Mouse (Mus musculus) kidney, postnatal 25 days (tissue): ENCODE results near the gene Fut2.
A peak's percentile ranks its signal among the peaks of the same experiment; 100 is the strongest.

ENCODE experiments used
- DNase-seq, 2 experiments: peaks; one replicate each; pipeline ENCODE4 v3.0.0; 2021; ENCODE audit warnings: mixed read lengths in 2 of 2

Gene Fut2

DNA sequence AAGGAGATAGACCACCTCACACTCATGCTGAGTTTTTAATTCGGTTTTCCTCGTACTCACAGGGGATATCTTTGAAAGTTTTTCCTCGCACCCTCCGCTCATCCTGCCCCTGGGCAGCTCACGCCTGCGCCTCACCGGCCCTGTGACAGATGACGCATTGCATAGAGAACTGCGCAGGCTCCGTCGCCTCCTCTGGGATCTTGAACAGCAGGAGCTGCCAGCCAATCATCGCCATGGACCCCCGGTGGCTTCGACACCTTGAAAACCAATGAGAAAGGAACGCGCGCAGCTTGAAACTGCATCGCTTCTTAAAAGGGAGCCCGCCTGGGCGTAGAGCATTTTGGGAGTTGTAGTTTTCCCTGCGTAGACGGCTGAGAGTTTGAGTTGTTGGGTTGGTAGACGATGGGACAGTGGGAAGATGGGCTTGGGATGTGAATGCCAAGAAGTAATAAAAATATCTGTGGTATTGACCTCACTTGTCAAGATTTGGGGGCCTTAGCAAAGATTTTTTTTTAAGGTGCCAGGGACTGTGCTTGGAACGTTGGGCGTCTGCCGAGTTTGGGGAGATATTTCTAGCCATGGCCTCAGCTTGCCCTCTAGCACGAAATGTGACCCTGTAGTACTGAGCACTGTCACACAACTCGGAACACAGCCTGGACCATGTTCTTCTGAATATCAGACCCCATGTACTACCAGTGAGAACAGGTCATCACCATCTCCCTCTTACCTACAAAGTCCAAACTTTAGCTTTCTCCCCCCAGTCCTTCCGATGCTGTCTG lies 27.4 kb downstream of the Fut2 start:
- DNase-seq, result peak; percentile 93 to 97

DNA sequence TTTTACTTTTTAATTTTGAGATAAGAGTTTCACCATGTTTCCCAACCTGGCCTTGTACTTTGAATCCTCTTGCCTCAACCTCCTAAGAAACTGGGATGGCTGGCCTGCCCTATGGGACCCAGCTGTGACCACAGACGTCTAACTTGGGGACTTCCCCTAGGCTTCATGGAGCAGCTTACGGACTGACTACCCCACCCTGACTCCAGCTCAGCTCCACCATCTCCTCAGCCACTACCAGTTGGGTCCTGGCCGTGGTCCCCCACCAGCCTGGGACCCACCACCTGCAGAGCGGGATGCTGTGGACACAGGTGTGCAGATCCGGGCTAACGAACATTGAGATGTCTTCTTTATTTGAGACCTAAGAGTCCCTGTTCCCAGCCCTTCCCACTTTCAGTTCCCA lies 28.5 kb downstream of the Fut2 start:
- DNase-seq, result no peak

DNA sequence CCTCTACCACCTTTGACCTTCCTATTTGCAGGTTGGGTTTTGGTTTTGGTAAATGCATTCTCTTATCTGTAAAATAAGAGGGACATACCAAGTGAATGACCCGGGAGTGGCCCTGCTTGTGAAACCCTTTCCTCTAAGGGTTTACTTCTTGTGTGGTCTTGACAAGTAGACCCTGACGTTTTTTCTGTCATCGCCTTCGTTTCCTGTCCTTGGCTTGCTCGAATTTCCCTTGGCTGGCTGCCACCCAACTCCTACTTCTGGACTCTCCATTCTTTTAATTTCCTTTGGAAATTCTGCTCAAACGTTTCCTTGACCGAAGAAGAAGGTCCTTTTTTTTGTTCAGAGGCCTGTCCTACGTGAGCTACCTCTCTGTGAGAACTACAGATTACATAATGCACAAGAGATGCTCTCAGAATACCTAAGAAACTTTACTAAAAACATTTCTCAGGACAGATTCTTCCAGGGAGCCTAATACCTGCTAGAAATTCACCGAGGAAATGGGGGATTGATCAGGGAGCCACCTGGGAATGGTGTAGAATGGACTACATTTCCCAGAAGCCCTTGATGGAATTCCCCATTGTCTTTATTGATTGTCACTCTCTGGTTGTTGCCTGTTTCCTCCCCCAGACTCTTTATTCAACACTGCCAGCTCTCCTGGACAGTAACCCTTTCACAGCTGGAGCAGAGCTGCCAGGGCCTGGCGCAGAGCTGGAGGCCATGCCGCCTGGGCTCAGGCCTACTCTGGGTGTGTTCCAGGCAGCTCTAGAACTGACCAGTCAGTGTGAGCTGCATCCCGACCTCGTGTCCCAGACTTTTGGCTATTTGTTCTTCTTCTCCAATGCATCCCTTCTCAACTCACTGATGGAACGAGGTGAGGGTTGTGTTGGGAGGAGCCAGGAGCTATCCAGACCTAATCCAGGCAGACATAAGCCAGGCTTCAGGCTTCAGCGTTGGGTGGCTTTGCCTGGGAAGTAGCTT lies 30.2 kb downstream of the Fut2 start:
- DNase-seq, result peak; percentile 74 to 82

DNA sequence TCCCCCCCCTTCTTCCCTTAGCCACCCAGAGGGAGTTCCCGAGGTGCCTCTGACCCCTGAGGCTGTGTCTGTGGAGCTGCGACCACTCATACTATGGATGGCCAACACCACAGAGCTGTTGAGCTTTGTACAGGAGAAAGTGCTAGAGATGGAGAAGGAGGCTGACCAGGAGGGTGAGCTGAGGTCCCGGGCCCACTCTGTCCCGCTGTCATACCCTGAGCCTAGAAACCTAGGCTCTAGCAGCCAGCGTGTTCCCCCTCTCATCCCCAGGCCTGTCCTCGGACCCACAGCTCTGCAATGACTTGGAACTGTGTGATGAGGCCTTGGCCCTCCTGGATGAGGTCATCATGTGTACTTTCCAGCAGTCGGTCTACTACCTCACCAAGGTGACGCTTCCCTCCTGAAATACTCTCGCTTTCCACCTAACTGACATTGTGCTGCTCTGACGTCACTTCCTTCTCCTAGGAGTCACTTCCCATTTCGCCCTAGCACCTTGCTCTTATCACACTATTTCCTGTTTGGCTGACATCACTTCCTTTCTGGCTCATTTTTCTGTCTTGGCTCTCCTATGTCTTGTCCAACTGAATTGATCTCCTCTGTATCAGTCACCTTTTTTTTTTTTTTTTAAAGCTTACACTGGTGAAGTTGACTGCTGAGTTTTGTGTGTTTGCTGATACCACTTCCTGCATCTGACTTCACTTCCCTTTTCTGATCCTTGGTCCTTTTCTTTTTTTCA lies 31.1 kb downstream of the Fut2 start:
- DNase-seq, result no peak

DNA sequence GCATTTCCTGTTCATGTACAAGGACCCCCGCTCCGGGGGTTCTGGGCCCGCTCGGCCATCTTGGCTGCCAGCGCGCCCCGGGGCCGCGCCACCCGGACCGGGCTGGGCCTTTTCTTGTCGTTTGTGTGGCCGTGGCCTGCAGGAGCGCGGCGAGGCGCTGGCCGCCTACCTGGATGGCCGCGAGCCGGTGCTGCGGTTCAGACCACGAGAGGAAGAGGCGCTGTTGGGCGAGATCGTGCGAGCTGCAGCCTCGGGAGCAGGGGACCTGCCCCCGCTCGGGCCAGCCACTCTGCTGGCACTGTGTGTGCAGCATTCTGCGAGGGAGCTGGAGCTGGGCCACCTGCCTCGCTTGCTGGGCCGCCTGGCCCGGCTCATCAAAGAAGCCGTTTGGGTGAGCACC lies 33.7 kb downstream of the Fut2 start:
- peak; percentile 43 to 61 for DNase-seq

DNA sequence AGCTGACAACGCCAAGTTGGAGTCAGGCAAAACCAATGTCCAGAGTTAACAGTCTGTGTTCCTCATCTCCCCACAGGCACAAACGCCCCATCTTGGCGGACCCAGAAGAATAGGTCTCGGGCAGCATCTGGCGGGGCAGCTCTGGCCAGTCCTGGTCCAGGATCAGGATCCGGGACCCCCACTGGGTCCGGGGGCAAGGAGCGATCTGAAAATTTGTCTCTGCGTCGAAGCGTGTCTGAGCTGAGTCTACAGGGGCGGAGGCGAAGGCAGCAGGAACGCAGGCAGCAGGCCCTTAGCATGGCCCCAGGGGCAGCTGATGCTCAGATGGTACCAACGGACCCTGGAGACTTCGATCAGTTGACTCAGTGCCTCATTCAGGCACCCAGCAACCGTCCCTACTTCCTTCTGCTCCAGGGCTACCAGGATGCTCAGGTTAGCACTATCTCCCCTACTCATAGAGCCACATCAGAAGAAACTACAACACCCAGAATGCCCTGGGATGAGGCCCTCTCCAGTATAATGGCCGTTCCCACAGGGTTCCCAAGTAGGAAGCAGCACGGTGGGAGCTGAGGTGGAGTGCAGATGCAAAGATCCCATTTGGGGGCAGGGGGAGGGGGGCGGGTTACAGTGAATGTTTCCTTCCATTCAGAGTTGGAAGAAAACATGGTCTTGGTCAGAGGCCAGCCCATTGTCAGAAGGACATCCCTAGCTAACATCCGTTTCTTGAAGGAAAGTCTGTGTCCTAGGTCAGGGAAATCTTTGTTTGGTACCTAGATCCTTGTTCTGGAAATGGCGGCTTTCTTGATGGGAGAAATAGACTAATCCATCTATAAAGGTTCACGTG lies 35.9 kb downstream of the Fut2 start:
- peak in 1 of 2 experiments; percentile 49 for DNase-seq

DNA sequence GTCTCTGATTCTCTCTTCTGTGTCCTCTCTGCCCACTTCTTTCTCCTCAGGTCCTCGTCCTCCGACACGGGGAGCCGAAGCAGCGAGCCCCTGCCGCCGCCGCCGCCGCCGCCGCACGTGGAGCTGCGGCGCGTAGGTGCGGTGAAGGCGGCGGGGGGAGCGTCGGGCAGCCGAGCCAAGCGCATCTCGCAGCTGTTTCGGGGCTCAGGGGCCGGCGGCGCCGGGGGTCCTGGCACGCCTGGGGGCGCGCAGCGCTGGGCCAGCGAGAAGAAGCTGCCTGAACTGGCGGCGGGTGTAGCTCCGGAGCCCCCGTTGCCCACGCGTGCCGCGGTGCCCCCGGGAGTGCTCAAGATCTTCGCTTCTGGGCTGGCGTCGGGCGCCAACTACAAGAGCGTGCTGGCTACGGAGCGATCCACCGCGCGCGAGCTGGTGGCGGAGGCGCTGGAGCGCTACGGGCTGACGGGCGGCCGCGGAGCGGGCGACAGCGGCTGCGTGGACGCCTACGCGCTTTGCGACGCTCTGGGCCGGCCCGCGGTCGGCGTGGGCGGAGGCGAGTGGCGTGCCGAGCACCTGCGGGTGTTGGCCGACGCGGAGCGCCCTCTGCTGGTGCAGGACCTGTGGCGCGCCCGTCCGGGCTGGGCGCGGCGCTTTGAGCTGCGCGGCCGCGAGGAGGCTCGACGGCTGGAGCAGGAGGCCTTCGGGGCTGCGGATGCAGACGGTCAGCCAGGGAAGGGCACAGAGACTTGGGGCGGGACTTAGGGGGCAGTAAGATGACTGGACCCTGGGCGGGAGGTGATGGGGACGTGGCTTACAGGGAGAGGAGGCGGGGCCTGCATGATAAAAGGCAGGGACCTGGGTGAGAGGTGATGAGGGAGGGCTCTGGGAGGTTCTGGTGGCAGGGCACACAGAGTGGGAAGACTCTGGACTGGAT lies 37.6 kb downstream of the Fut2 start:
- DNase-seq, result peak; percentile 92 to 93

DNA sequence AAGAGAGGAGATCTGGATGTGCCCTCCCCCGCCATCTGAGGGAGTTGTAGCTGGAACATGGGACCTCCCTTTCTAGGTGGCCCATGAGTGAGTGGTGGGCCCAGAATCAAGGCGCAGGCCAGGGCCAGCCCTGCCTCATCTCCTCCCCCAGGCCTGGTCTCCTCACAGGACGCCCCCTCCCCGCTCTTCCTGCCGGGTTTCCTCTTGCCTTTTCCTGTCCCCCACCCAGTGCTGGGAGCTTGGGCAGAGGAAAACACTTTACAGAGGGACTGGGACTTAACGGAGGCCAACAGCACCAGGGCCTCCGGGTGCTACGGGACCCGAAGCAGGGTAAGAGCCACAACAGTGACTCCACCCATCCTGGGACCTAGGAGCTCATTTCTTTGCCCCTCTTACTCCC lies 38.9 kb downstream of the Fut2 start, which contains the start of gene Rasip1:
Gene Rasip1 (plus strand): TSS at position 228 of the 400 bp plus-strand sequence.
- peak; percentile 66 to 88 for DNase-seq

DNA sequence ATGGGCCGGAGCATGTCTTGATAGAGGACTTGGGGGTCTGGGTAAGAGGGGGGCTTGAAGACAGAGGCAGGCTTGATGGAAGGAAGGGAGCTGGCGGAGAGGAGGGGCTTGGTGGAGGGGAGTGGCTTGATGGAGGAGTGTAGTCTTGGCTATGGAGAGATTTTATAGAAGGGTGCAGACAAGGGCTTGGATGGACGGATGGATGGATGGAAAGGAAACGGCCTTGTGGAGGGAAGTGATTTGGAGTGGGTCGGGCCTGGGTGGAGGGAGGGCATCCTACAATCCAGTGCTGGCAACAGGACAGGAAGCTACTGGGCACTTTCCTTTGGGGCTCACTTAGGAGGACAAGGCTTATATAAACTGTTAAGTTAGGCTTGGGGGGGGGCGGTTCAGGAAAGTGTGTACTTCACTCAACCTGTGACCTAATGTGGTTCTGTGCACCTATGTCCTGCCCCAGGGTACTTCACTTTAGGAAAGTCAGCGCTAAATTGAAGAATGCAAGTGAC lies 39.6 kb downstream of the Fut2 start:
- peak in 1 of 2 experiments; percentile 40 for DNase-seq

DNA sequence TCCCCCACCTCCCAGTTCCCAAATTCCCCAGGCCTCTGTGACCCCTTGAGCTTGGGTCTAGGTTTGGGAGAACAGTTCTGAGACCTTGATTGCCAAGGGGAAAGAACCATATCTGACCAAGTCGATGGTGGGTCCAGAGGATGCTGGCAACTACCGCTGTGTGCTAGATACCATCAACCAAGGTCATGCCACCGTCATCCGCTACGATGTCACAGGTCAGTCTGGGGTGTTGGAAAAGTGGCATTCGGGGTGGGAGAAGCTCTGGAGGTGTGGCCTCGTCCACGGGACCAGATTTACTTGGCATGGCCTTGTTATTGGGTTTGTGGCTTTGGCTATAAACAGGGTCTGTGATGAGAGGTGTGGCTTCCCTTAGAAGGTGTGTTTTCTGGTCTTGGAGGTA lies 40.7 kb downstream of the Fut2 start:
- no peak for DNase-seq

DNA sequence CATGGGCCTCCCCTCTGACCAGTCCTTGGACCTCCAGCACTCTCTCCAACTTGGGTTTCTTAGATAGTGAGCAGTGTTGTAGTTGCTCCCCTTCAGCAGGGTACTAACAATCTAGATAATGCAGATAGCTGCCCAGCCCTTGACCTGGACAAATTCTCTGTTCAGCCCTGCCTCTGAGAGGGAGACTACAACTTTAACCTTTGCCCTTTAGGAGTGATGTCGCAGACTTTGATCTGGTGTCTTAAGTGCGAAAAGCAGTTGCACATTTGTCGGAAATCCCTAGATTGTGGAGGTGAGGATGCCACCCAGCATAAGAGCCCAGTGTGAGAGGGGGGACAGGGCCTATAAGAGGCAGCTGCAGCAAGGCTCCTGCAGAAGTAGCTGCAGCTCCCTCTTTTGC lies 41.5 kb downstream of the Fut2 start:
- DNase-seq, result peak in 1 of 2 experiments; percentile 30

DNA sequence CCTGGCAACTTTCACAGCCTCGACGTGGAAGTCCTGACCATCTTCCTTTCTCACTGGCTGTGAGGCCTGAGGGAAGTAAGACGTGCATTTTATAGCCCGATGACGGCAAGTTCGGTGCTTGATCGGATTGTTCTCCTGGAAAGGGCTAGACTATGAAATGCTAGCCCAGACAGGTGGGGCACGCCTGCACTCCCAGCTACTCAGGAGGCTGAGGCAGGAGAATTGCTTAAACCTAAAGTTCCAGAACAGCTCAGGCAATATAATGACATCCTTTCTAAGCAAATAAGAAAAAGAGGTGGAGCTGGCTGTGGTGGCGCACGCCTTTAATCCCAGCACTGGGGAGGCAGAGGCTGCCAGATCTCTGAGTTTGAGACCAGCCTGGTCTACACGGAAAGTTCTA lies 42.7 kb downstream of the Fut2 start:
- no peak for DNase-seq

DNA sequence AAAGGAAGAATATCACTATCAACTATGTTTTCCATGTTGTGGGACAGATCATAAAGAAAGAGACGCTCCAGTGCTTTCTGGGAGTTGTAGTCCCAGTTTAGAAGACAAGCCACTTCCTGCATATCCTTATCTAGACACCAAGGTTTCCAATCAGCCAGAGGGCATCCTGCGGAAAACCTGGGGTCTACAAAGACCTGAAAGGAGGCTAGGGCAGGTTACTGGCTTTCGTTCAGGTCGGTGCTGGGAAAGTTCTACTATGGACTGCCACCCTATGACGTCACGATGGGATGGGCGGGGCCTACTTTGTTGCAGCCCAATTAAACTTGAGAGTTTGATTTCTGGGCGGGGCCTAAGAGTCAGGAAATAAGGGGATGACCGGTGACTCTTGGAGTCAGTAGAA lies 44.8 kb downstream of the Fut2 start, which contains the start of gene Izumo1:
Gene Izumo1 (plus strand): TSS at position 369 of the 400 bp plus-strand sequence.
- peak; percentile 66 to 76 for DNase-seq

DNA sequence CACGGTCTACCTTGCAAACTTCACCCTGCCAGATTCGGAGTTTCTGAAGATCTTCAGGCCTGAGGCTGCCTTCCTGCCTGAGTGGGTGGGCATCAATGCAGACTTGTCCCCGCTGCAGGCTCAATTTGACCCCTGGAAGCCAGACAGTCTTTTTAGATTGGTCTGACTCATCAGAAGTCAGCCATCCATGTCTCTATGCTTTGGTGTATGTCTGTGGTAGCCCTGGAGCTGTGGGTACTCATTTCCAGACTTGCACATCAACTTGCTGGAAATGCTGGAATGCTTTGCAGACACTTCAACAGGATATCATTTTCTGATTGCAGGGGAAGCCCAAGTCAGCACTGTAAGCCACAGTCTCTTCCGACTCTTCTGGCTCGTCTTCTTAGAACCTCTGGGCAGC lies 46.6 kb downstream of the Fut2 start:
- no peak for DNase-seq

DNA sequence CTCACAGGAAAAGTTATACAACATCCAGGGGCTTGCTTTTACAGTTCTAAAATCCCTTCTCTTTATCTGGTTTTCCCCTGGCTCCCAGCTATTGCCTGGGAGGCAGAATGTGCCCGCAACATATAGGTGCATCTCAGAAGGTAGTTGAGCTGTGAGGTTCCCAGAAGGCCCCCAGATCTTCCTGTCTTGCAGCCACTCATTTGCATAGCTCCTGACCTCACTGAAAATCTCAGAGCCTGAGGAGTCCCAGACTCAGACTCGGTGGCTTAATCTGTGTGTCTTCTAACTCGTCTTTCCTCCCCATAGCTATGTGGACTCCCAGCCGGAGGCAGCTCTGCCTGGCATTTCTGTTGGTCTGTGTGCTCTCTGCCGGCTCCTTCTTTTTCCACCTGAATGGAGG lies 47.9 kb downstream of the Fut2 start:
- no peak for DNase-seq

DNA sequence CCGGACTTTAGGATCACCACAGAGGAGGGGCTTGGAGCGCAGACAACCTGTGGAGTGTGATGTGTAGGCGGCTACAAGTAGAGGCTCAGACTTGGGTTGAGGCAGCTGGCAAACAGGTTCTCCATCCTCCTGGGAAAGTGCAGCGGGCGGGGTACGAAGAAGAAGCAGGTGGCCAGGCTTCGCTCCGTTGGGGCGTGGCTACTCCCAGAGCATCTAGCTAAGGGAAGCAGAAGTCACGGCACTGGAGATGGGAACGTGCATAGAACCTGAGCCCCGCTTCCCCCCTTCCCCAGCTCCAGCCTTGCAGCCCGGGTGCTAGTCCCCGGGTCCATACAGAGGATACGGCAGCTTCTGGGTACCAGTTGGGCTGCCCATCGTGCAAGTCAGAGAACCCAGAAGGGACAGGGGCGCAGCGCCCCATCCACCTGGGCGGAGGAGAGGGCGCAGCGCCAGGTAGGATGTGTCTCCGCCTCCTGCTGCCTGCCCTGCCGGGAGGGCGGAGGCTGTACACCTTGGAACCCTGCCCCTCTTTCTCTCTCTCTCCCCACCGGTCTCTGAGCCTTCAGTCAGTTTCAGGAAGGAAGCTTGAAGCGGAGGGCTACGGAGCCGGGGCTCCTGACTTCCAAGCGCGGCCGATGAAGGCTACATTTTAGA lies 49.0 kb downstream of the Fut2 start, which contains the start of gene Fut1:
Gene Fut1 (plus strand): TSS at position 248 of the 654 bp plus-strand sequence.
- no peak for DNase-seq

DNA sequence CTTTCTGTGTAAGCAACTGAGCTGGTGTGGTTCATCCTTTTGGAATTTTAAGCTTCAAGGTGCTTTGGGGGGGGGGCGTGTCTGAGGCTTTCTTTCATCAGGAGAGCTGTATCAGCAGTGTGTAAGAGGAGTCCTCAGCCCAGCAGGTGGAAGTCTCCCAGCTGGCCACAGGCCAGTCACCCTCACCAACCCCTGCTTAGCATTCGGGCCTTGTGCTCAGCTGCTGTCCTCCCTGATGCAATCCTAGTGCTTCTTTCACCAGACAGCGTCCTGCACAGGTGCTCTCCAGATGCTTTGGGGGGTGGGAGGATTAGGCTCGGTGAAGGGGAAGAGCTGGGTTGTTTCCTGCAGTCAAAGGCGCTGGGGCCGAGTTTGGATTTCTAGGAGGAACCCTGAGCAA lies 49.9 kb downstream of the Fut2 start:
- DNase-seq, result peak; percentile 40 to 53

DNA sequence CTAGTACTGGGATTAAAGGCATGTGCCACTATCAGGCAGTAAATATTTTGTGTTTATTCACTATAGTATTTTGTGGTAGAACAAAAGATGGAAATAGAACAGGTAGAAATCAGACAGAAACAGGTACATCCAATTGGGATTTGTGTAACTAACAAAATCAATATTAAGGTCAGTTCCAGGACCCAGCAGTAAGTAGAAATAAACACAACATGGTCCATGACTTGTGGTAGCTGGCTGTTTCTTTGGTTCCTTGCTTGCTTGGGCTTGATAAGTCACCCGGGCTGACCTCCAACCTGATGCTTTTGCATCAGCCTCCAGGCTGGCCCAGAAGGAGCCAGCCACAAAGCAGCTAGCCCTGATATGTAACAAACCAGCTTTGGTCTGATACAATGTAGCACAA lies 56.7 kb downstream of the Fut2 start:
- DNase-seq, result no peak

DNA sequence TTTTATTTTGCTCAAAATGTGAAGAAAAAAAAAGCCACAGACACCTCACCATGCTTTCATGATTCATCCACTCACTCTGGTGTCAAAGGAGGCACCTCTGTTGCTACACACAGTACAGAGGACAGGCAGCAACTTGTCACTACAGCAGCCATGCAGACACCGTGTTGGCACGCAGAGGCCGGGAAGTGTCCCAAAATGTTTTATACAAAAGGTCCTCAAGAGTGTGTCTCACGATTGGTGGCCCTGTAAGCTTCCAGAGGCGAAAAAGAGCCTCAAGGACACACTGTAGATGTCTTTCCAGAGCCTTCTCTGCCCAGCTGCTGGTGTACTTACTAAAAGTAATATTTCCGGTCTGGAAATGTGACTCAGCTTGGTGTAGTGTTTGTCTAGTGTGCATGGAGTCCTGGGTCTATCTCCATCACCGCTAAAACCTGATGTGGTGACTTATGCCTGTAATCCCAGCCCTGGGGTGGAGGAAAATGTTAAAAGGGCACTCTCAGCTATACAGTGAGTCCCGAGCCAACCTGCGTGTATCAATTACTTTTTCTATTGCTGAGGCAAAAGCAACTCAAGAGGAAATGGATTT lies 60.4 kb downstream of the Fut2 start:
- no peak for DNase-seq
